Mouse (Mus musculus): ENCODE data around the gene Lax1. TPM values are rescaled to one million over a fixed set of nuclear protein-coding genes. Genes with fewer than 3 reads are reported as not detected.
A peak's percentile ranks its signal among the peaks of the same experiment; 100 is the strongest.

Lax1 gene
- polyA plus RNA-seq, 1 experiment from 2014 or later, result 1.1 TPM

- Histone ChIP-seq H3K9ac (replicated peaks) (peak within 1 kb of the TSS; percentile 92), H3K4me2 (ENCODE audit: low read depth, low read length) (peak within 1 kb of the TSS; percentile 93), H3K27ac (ENCODE audit: low read depth) (peak within 1 kb of the TSS; percentile 96), H3K9me3 (ENCODE audit: low read length) (no peaks in the 10 kb centered on the region), H3K27me3 (ENCODE audit: insufficient read depth, low read length) (no peaks in the 10 kb centered on the region), H3K4me3 (ENCODE audit: low read depth, low read length) (peak within 1 kb of the TSS; percentile 92), H3K4me1 (ENCODE audit: insufficient read depth) (peaks cover 34% of the 10 kb centered on the region), H3K36me3 (replicated peaks; ENCODE audit: insufficient read depth, low read length) (peaks cover 32% of the 10 kb centered on the region)
- under 1% methylated on average over 41 of the region's 41 CpGs for whole genome bisulfite sequencing (ENCODE audit: insufficient replicate concordance)
- DNase-seq (peak; percentile 84), ATAC-seq (peak; percentile 77)
- TF ChIP-seq EP300 (IDR thresholded peaks at IDR 0.05; ENCODE audit: low read depth), result no peak
- TF ChIP-seq CTCF (IDR thresholded peaks at IDR 0.05; ENCODE audit: low read depth), result no peak
Measured at GRCm38 (mm10) chr1:133660466-133661202, 29.3 kb downstream of the Lax1 start, which contains the start of gene Zbed6. Gene Zbed6 (minus strand): TSS chr1:133660885.

DNA sequence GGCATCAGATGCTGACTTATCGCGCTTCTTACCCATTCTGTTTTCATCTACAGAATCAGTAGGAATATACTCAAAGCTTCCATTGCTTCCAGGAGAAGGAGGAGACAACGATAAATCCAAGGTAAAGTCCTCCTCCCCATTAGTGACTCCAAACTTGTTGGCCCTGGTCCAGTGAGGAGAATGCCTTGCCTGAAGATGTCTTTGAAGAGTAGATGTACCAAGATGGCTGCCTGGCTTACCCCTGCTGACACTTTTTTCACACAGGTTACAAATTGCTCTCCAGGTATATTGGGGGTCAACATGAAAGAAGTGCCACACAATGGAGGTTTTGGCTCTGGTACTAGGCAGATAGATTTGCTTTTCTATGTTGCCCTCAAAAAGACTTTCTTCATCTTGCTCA lies 31.0 kb downstream of the Lax1 start:
- ATAC-seq, result no peak
- H3K4me2 ChIP-seq (ENCODE audit: low read depth, low read length), result peak overlapping the region; percentile 93

GRCm38 (mm10) chr1:133656811-133657210 lies 33.1 kb downstream of the Lax1 start:
- Histone ChIP-seq H3K27me3 (ENCODE audit: insufficient read depth, low read length) (no peaks in the 10 kb centered on the region), H3K4me3 (ENCODE audit: low read depth, low read length) (no peak overlapping the region), H3K9ac (replicated peaks) (no peak overlapping the region), H3K4me1 (ENCODE audit: insufficient read depth) (peaks cover 32% of the 10 kb centered on the region), H3K27ac (ENCODE audit: low read depth) (no peak overlapping the region), H3K9me3 (ENCODE audit: low read length) (no peaks in the 10 kb centered on the region), H3K4me2 (ENCODE audit: low read depth, low read length) (0 out of 2 replicates have a peak overlapping the region, but pooled peaks have one; percentile 9), H3K36me3 (replicated peaks; ENCODE audit: insufficient read depth, low read length) (peaks cover 39% of the 10 kb centered on the region)
- no peak for ATAC-seq
- whole genome bisulfite sequencing (ENCODE audit: insufficient replicate concordance), result 80% methylated on average over 5 of the region's 5 CpGs
- DNase-seq, result no peak
- TF ChIP-seq EP300 (IDR thresholded peaks at IDR 0.05; ENCODE audit: low read depth) (no peak), CTCF (IDR thresholded peaks at IDR 0.05; ENCODE audit: low read depth) (no peak)

More for the DNA sequence above, 31.0 kb downstream of the Lax1 start:
- H3K9ac ChIP-seq (replicated peaks), result no peak overlapping the region
- no peak overlapping the region for H3K4me3 ChIP-seq (ENCODE audit: low read depth, low read length)
- H3K36me3 ChIP-seq (replicated peaks; ENCODE audit: insufficient read depth, low read length), result peaks cover 36% of the 10 kb centered on the region
- TF ChIP-seq CTCF (IDR thresholded peaks at IDR 0.05; ENCODE audit: low read depth) (no peak), EP300 (IDR thresholded peaks at IDR 0.05; ENCODE audit: low read depth) (no peak)
- peaks cover 32% of the 10 kb centered on the region for H3K4me1 ChIP-seq (ENCODE audit: insufficient read depth)
- WGBS (ENCODE audit: insufficient replicate concordance), result 87% methylated on average over 3 of the region's 3 CpGs
- no peak overlapping the region for H3K27ac ChIP-seq (ENCODE audit: low read depth)
- no peaks in the 10 kb centered on the region for H3K27me3 ChIP-seq (ENCODE audit: insufficient read depth, low read length)
- no peak for DNase-seq
- no peaks in the 10 kb centered on the region for H3K9me3 ChIP-seq (ENCODE audit: low read length)

DNA sequence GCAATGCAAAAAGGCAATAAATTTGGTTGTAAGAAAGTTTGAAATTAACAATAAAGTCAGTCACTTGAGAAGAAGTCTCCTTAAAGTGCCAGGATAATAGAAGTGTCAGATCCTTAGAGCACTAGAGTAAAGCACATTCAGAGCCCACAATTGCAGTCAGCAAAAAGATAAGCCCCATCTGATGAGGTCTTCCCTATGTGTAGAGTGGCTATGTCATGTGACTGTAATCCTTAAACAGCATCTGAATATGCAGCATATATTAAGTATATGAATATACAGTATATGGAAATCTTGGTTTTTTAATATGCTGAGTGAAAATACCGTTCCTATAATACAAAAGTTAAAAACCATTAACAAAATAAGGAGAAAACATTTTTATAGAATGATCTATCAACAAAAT lies 36.9 kb downstream of the Lax1 start:
- 90% methylated on average over 1 of the region's 1 CpGs for WGBS (ENCODE audit: insufficient replicate concordance)
- no peaks in the 10 kb centered on the region for H3K9me3 ChIP-seq (ENCODE audit: low read length)

DNA sequence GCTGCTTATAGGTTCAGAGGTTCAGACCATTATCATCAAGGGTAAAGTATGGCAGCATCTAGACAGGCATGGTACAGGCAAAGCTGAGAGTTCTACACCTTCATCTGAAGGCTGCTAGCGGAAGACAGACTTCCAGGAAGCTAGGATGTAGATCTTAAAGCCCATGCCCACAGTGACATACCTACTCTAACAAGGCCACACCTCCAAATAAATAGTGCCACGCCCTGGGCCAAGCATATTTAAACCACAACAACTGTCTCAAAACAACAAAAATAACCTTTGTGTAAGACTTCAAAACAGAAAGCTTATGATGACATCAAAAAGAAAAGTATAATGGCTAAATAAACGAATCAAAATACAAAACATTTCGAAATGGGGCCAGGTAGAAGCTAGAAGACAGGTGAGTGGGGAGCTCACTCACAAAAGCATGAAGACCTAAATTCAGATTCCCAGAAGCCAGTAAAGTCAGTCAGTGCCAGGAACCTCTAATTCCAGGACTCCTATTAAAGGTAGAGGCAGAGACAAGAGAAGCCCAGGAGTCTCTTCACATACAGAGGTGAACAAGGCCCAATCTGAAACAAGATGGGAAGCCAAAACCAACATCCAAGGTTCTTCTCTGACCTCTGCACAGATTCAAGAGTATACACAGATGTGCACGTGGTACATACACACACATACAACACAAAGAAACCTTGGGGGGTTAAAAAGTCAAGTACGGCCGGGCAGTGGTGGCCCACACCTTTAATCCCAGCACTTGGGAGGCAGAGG lies 39.4 kb downstream of the Lax1 start:
- 82% methylated on average over 7 of the region's 7 CpGs for WGBS (ENCODE audit: insufficient replicate concordance)
- Histone ChIP-seq H3K4me2 (ENCODE audit: low read depth, low read length) (no peak overlapping the region), H3K9me3 (ENCODE audit: low read length) (no peaks in the 10 kb centered on the region), H3K4me3 (ENCODE audit: low read depth, low read length) (no peak overlapping the region), H3K36me3 (replicated peaks; ENCODE audit: insufficient read depth, low read length) (peaks cover 38% of the 10 kb centered on the region), H3K27me3 (ENCODE audit: insufficient read depth, low read length) (no peaks in the 10 kb centered on the region), H3K4me1 (ENCODE audit: insufficient read depth) (peaks cover 2% of the 10 kb centered on the region; the same call in 1 of the 2 replicates), H3K9ac (replicated peaks) (no peak overlapping the region), H3K27ac (ENCODE audit: low read depth) (no peak overlapping the region)
- no peak for ATAC-seq
- no peak for TF ChIP-seq EP300 (IDR thresholded peaks at IDR 0.05; ENCODE audit: low read depth)
- no peak for TF ChIP-seq CTCF (IDR thresholded peaks at IDR 0.05; ENCODE audit: low read depth)
- DNase-seq, result no peak

More for the DNA sequence above, 36.9 kb downstream of the Lax1 start:
- no peak for ATAC-seq
- TF ChIP-seq EP300 (IDR thresholded peaks at IDR 0.05; ENCODE audit: low read depth) (no peak), CTCF (IDR thresholded peaks at IDR 0.05; ENCODE audit: low read depth) (no peak)
- Histone ChIP-seq H3K4me1 (ENCODE audit: insufficient read depth) (peaks cover 15% of the 10 kb centered on the region), H3K27ac (ENCODE audit: low read depth) (no peak overlapping the region), H3K27me3 (ENCODE audit: insufficient read depth, low read length) (no peaks in the 10 kb centered on the region), H3K9ac (replicated peaks) (no peak overlapping the region), H3K36me3 (replicated peaks; ENCODE audit: insufficient read depth, low read length) (peaks cover 28% of the 10 kb centered on the region), H3K4me2 (ENCODE audit: low read depth, low read length) (no peak overlapping the region), H3K4me3 (ENCODE audit: low read depth, low read length) (no peak overlapping the region)
- DNase-seq, result no peak

DNA sequence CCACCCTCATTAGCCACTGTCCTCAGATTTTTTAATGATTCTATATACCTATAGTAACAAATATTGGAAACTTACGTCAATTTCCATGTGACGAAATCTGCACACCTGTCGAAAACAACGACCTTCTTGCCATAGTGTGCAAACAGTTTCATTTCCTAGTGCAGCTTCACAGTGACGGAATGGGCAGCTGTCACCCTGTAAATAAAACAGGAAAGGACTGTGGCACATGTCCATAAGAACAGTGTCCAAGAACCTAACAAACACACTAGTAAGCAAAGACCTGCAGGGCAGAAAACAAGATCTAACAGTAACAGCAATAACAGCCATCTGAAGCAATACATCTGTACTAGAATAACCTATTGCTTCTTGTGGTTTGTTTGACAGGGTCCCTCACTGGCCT lies 44.3 kb downstream of the Lax1 start:
- TF ChIP-seq EP300 (IDR thresholded peaks at IDR 0.05; ENCODE audit: low read depth), result no peak
- no peak for TF ChIP-seq CTCF (IDR thresholded peaks at IDR 0.05; ENCODE audit: low read depth)
- Histone ChIP-seq H3K27ac (ENCODE audit: low read depth) (no peak overlapping the region), H3K9ac (replicated peaks) (no peak overlapping the region), H3K9me3 (ENCODE audit: low read length) (no peaks in the 10 kb centered on the region), H3K4me3 (ENCODE audit: low read depth, low read length) (no peak overlapping the region), H3K4me1 (ENCODE audit: insufficient read depth) (no peaks in the 10 kb centered on the region; the same call in 1 of the 2 replicates), H3K27me3 (ENCODE audit: insufficient read depth, low read length) (no peaks in the 10 kb centered on the region), H3K36me3 (replicated peaks; ENCODE audit: insufficient read depth, low read length) (peaks cover 71% of the 10 kb centered on the region), H3K4me2 (ENCODE audit: low read depth, low read length) (no peak overlapping the region)
- 65% methylated on average over 5 of the region's 5 CpGs for WGBS (ENCODE audit: insufficient replicate concordance)
- ATAC-seq, result peak; percentile 61
- no peak for DNase-seq

Measured in liver, postnatal 0 days (tissue).